Mouse (Mus musculus): Measurements from ENCODE around the gene Clba1.

Clba1 gene

DNA sequence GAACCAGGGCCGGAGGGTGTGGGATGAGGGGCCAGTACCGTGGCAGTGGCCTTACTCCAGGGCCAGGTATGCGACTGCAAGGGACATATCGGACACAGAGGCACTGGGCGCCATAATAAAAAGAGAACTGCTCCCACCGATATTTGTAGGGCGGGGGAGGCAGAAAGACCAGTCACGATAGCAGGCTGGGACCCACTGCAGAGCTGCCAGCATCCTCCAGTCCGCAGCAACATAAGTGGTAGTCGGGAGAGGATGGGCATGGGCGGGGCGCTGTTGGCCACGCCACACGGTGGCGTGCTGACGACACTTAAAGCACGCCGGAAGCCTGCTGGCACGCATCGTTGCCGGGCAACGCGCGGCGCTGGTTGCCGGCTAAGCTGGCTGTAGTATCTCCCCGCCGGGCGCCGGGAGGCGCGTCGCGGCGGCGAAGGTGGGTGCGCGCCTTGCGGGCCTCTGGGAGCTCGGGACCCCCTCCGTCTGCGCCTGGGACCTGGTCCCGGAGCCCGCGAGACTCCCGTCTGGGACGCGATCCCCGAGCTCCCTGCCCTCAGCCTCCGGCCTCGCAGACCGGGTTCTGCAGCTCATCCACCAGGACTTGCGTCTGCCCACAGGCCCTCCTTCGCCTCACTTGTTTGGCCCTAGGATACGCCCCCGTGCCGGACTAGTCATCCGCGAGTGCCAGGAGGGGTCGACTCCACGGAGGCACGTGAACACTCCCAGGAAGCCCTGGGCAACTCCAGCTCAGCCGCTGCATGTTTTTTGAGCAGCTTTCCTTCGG lies at the start of gene Clba1:
Gene Clba1 (plus strand): TSS at position 351 of the 778 bp plus-strand sequence.
- peak within 1 kb of the TSS; percentile 86 for H3K4me3 ChIP-seq (replicated peaks; ENCODE audit: low read length)
- TF ChIP-seq CTCF (conservative IDR thresholded peaks at IDR 0.05; ENCODE audit: low read length): no peak
- TF ChIP-seq NANOG (IDR thresholded peaks at IDR 0.05; ENCODE audit: borderline replicate concordance, low read length): no peak
- TF ChIP-seq POU5F1 (IDR thresholded peaks at IDR 0.05; ENCODE audit: borderline replicate concordance, low read length): no peak

DNA sequence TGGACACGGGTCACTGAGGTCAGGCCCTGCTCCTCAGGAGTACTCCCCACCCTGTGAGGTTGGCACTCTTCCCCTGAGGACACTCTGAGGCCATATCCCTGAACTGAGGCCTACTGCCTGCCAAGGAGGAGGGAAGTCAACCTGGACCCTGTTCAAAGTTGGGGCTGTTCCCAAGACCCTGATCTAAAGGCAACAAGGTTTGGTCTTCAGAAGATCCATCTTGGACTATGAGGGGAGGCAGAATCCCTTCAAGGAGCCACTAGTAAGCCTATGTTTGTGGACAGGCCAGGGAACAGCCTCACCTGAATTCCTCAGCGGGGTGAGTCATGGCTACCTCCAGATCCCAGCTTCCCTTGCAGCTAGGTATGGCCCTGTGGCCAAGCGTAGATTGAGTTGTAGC lies 49.3 kb upstream of the Clba1 start:
- Histone ChIP-seq H3K4me3 (replicated peaks; ENCODE audit: low read length) (no peak overlapping the region), H3K4me1 (replicated peaks; ENCODE audit: low read depth, low read length) (peaks cover 32% of the 10 kb centered on the region), H3K36me3 (ENCODE audit: insufficient read depth, low read length) (no peaks in the 10 kb centered on the region), H3K9me3 (ENCODE audit: low read length) (0 out of 2 replicates have a peak, but pooled peaks cover 6% of the 10 kb centered on the region), H3K27me3 (ENCODE audit: insufficient read depth, low read length) (peaks cover 9% of the 10 kb centered on the region; the same call in 1 of the 2 replicates)
- TF ChIP-seq NANOG (IDR thresholded peaks at IDR 0.05; ENCODE audit: borderline replicate concordance, low read length): no peak
- TF ChIP-seq CTCF (conservative IDR thresholded peaks at IDR 0.05; ENCODE audit: low read length): no peak
- no peak for TF ChIP-seq POU5F1 (IDR thresholded peaks at IDR 0.05; ENCODE audit: borderline replicate concordance, low read length)

More for the DNA sequence above, at the start of gene Clba1:
- H3K27me3 ChIP-seq (ENCODE audit: insufficient read depth, low read length): peaks cover 52% of the 10 kb centered on the region
- peaks cover 40% of the 10 kb centered on the region for H3K4me1 ChIP-seq (replicated peaks; ENCODE audit: low read depth, low read length)
- no peaks in the 10 kb centered on the region for H3K9me3 ChIP-seq (ENCODE audit: low read length)
- peaks cover 28% of the 10 kb centered on the region for H3K36me3 ChIP-seq (ENCODE audit: insufficient read depth, low read length)

DNA sequence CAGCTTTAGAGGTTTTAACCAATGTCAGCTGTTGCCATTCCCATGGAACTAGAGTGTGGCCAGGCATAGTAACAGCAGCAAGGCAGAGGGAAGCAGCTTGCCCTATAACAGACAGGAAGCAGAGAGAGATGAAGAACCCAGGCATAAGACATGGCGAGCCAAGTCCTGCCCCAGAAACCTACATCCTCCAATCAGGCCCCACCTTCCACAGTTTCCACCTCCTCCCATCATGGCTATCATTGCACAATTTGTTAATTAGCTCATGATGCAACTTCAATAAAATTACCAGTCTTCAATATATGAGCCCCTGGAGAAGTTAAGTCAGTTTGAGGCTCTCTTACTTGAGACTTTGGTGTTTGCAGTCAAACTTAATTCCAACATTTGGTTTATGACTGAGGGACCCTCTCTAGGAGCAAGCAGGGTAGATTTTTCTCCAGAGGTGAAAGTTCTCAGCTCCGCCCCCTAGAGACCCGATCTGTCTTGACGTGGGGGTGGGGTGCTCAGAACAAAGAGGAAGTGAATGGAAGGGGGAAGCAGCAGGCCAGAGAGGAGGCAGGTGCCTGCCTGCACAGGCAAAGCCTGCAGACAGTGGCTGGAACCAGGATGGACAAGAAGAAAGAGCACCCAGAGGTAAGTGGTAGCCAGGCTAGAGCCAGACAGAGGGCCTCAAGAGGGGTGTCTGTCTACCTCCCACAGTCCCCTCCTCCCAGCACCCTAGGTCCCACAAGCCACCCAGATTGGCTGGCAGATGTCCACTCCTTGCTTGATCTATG lies 48.4 kb upstream of the Clba1 start, which contains the start of gene Pld4:
Gene Pld4 (plus strand): TSS at position 502 of the 773 bp plus-strand sequence.
- Histone ChIP-seq H3K27me3 (ENCODE audit: insufficient read depth, low read length) (peaks cover 9% of the 10 kb centered on the region; the same call in 1 of the 2 replicates), H3K4me3 (replicated peaks; ENCODE audit: low read length) (peak within 1 kb of the TSS; percentile 13; the same call in 1 of the 2 replicates), H3K4me1 (replicated peaks; ENCODE audit: low read depth, low read length) (peaks cover 28% of the 10 kb centered on the region), H3K9me3 (ENCODE audit: low read length) (0 out of 2 replicates have a peak, but pooled peaks cover 6% of the 10 kb centered on the region), H3K36me3 (ENCODE audit: insufficient read depth, low read length) (no peaks in the 10 kb centered on the region)
- no peak for TF ChIP-seq CTCF (conservative IDR thresholded peaks at IDR 0.05; ENCODE audit: low read length)
- no peak for TF ChIP-seq NANOG (IDR thresholded peaks at IDR 0.05; ENCODE audit: borderline replicate concordance, low read length)
- TF ChIP-seq POU5F1 (IDR thresholded peaks at IDR 0.05; ENCODE audit: borderline replicate concordance, low read length): no peak

DNA sequence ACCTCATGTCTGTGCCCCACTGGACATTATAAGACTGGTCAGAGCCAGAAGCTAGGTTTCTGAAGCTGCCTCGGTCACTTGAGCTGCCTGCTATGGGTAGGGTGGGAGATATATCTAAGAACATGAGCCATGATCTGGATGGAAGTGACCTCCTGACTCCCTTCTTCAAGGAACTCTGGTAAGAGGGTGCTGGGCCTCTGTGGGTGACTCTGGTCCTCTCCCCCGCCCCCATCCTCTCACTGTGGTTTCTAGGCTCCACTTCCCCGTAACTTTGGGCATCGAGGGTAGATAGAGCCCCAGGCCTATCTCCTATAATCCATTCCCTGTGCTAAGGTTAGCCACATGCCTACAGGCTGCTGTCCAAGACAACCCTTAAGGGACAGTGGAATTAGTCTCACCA lies 47.3 kb upstream of the Clba1 start:
- H3K9me3 ChIP-seq (ENCODE audit: low read length): 0 out of 2 replicates have a peak, but pooled peaks cover 6% of the 10 kb centered on the region

DNA sequence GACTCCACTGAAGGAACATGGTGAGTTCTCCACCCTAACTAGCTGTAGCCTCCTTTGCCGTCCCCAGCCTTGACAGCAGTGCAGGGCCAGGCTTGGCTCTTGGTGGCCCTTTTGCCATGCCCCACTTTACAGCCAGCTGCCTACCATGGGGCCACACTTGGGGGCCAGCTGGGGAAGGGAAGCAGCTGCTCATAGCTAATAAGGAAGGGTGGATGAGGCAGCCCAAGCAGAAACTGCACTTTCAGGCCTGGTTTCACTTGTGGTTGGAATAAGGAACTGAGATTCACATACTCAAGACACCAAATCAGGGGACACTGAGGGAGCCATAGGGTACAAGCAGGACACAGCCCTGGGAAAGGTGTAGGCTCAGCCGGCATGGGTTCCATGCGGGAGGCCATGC lies 46.7 kb upstream of the Clba1 start:
- Histone ChIP-seq H3K4me3 (replicated peaks; ENCODE audit: low read length) (no peak overlapping the region), H3K27me3 (ENCODE audit: insufficient read depth, low read length) (peaks cover 9% of the 10 kb centered on the region; the same call in 1 of the 2 replicates), H3K36me3 (ENCODE audit: insufficient read depth, low read length) (no peaks in the 10 kb centered on the region), H3K9me3 (ENCODE audit: low read length) (0 out of 2 replicates have a peak, but pooled peaks cover 6% of the 10 kb centered on the region), H3K4me1 (replicated peaks; ENCODE audit: low read depth, low read length) (peaks cover 12% of the 10 kb centered on the region)
- TF ChIP-seq POU5F1 (IDR thresholded peaks at IDR 0.05; ENCODE audit: borderline replicate concordance, low read length) (no peak), NANOG (IDR thresholded peaks at IDR 0.05; ENCODE audit: borderline replicate concordance, low read length) (no peak), CTCF (conservative IDR thresholded peaks at IDR 0.05; ENCODE audit: low read length) (no peak)

More for the DNA sequence above, 47.3 kb upstream of the Clba1 start:
- Histone ChIP-seq H3K36me3 (ENCODE audit: insufficient read depth, low read length) (no peaks in the 10 kb centered on the region), H3K27me3 (ENCODE audit: insufficient read depth, low read length) (peaks cover 9% of the 10 kb centered on the region; the same call in 1 of the 2 replicates), H3K4me3 (replicated peaks; ENCODE audit: low read length) (no peak overlapping the region), H3K4me1 (replicated peaks; ENCODE audit: low read depth, low read length) (peaks cover 17% of the 10 kb centered on the region)
- TF ChIP-seq NANOG (IDR thresholded peaks at IDR 0.05; ENCODE audit: borderline replicate concordance, low read length) (no peak), POU5F1 (IDR thresholded peaks at IDR 0.05; ENCODE audit: borderline replicate concordance, low read length) (no peak), CTCF (conservative IDR thresholded peaks at IDR 0.05; ENCODE audit: low read length) (no peak)

DNA sequence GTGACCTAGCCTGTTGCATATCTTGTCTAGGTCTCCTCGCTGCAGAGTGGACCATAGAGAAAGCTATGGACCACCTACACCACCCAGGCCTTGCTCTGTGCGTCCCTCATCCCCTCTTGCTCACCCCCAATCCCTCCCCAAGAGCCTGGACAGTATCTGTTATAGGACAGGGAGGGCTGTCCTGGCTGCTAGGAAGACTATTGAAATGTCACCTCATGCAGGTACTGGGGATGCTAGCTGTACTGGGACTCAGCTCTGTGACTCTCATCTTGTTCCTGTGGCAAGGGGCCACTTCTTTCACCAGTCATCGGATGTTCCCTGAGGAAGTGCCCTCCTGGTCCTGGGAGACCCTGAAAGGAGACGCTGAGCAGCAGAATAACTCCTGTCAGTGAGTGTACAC lies 45.6 kb upstream of the Clba1 start:
- Histone ChIP-seq H3K27me3 (ENCODE audit: insufficient read depth, low read length) (peaks cover 9% of the 10 kb centered on the region; the same call in 1 of the 2 replicates), H3K4me1 (replicated peaks; ENCODE audit: low read depth, low read length) (peaks cover 12% of the 10 kb centered on the region), H3K4me3 (replicated peaks; ENCODE audit: low read length) (no peak overlapping the region), H3K9me3 (ENCODE audit: low read length) (0 out of 2 replicates have a peak, but pooled peaks cover 6% of the 10 kb centered on the region), H3K36me3 (ENCODE audit: insufficient read depth, low read length) (no peaks in the 10 kb centered on the region)
- TF ChIP-seq POU5F1 (IDR thresholded peaks at IDR 0.05; ENCODE audit: borderline replicate concordance, low read length) (no peak), CTCF (conservative IDR thresholded peaks at IDR 0.05; ENCODE audit: low read length) (no peak), NANOG (IDR thresholded peaks at IDR 0.05; ENCODE audit: borderline replicate concordance, low read length) (no peak)

DNA sequence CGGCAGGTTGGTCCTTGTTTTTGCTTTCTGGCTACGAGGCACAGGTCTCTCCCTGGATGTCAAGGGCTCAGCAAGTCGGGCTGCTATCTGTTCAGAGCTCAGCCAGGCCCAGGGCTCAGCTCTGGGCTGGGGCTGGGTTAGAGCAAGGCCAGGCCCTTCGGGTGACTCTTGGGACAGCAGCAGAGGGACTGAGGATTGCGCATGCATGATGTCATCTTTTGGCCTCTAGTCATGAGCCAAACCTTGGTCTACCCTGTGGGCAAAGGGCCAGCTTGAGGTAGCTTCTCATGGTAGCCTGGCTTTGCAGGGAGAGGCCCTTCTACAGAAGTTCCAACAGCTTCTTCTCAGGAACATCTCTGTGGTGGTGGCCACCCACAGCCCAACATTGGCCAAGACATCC lies 44.6 kb upstream of the Clba1 start:
- TF ChIP-seq NANOG (IDR thresholded peaks at IDR 0.05; ENCODE audit: borderline replicate concordance, low read length): no peak
- TF ChIP-seq POU5F1 (IDR thresholded peaks at IDR 0.05; ENCODE audit: borderline replicate concordance, low read length): no peak
- no peak for TF ChIP-seq CTCF (conservative IDR thresholded peaks at IDR 0.05; ENCODE audit: low read length)
- Histone ChIP-seq H3K9me3 (ENCODE audit: low read length) (0 out of 2 replicates have a peak, but pooled peaks cover 6% of the 10 kb centered on the region), H3K4me1 (replicated peaks; ENCODE audit: low read depth, low read length) (peaks cover 12% of the 10 kb centered on the region), H3K4me3 (replicated peaks; ENCODE audit: low read length) (no peak overlapping the region), H3K36me3 (ENCODE audit: insufficient read depth, low read length) (no peaks in the 10 kb centered on the region), H3K27me3 (ENCODE audit: insufficient read depth, low read length) (peaks cover 9% of the 10 kb centered on the region; the same call in 1 of the 2 replicates)

DNA sequence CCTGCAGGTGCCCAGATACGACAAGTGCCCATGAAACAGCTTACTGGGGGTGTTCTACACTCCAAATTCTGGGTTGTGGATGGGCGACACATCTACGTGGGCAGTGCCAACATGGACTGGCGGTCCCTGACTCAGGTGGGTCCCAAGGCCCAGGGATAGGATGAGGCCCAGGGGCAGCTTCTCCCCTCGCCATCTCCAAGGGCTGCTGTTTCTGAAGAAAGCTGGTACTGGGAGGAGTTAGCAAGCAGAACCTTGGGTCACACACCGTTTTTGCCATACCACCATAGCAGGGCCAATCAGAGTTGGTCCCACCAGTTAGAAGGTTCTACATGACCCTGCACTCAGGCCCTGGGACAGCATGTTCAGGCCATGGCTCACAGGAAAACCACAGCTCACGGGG lies 43.7 kb upstream of the Clba1 start:
- no peak for TF ChIP-seq POU5F1 (IDR thresholded peaks at IDR 0.05; ENCODE audit: borderline replicate concordance, low read length)

More for the DNA sequence above, 43.7 kb upstream of the Clba1 start:
- Histone ChIP-seq H3K27me3 (ENCODE audit: insufficient read depth, low read length) (peaks cover 9% of the 10 kb centered on the region; the same call in 1 of the 2 replicates), H3K9me3 (ENCODE audit: low read length) (no peaks in the 10 kb centered on the region), H3K36me3 (ENCODE audit: insufficient read depth, low read length) (no peaks in the 10 kb centered on the region), H3K4me1 (replicated peaks; ENCODE audit: low read depth, low read length) (peaks cover 12% of the 10 kb centered on the region), H3K4me3 (replicated peaks; ENCODE audit: low read length) (no peak overlapping the region)

Measured in E14TG2a.4 (cell line).